Mouse (Mus musculus) heart, adult 2 months (tissue): ENCODE measurements at regions not wholly inside any gene's neighbourhood (a gene's known extent, or its start where the extent isn't known, plus 50 kb on each side); places are given as distances from the start of the nearest gene placed in this dataset.

Experiments used
- DNase-seq, 2 experiments: peaks; one replicate each; pipeline ENCODE4 v3.0.0; 2021
- H3K27ac ChIP-seq: fragments of 200-600 bp; 2 replicates; pipeline ENCODE4 v1.8.1; 2022
- H3K27me3 ChIP-seq: fragments of 200-500 bp; 2 replicates; pipeline ENCODE4 v1.6.1; 2012; ENCODE audit warnings: mild to moderate bottlenecking, low read length, inconsistent platforms, mixed read lengths; ENCODE audit not compliant: control insufficient read depth, insufficient read depth
- H3K36me3 ChIP-seq: fragments of 200-500 bp; 2 replicates; pipeline ENCODE4 v1.6.1; 2012; ENCODE audit warnings: low read length, inconsistent platforms; ENCODE audit not compliant: control insufficient read depth, insufficient read depth
- H3K4me1 ChIP-seq: fragments of 200-500 bp; 2 replicates; pipeline ENCODE4 v1.6.1; 2011; ENCODE audit warnings: low read length; ENCODE audit not compliant: control insufficient read depth, insufficient read depth
- H3K4me3 ChIP-seq: fragments of 200-600 bp; 2 replicates; pipeline ENCODE4 v1.8.1; 2022
- H3K79me2 ChIP-seq: fragments of 200-500 bp; replicated peaks from 2 replicates; pipeline ENCODE4 v1.6.1; 2012; ENCODE audit warnings: mild to moderate bottlenecking, inconsistent platforms, low read length, moderate library complexity, mixed read lengths; ENCODE audit not compliant: control insufficient read depth, insufficient read depth
- H3K9ac ChIP-seq: fragments of 200-500 bp; 2 replicates; pipeline ENCODE4 v1.6.1; 2012; ENCODE audit warnings: low read depth, mild to moderate bottlenecking, control low read depth, inconsistent platforms, low read length, mixed read lengths
- CTCF ChIP-seq: fragments of 200-600 bp; IDR thresholded peaks from 2 replicates; pipeline ENCODE4 v1.8.1; 2022; ENCODE audit warnings: antibody characterized with exemption, mild to moderate bottlenecking, moderate library complexity
- EP300 ChIP-seq: fragments of 200-500 bp; IDR thresholded peaks from 2 replicates; pipeline ENCODE4 v1.6.1; 2011; ENCODE audit warnings: low read depth, low read length, control low read depth; ENCODE audit not compliant: insufficient read depth
- POLR2A ChIP-seq: fragments of 200-500 bp; IDR thresholded peaks from 2 replicates; pipeline ENCODE4 v1.6.1; 2011; ENCODE audit warnings: mild to moderate bottlenecking, low read depth, low read length, control low read depth; ENCODE audit not compliant: insufficient read depth
- WGBS: fragments of 180-500 bp; shearing (Covaris S2); methylation state at CpG from one replicate; pipeline ENCODE4 v1.1.7; 2018; 5-methylcytosine and 5-hydroxymethylcytosine counted together
- intact Hi-C: fragments of 180-260 bp; cut with DNase I; formaldehyde crosslinking; loops from one replicate; pipeline ENCODE4 v1.15.1; 2025

DNA sequence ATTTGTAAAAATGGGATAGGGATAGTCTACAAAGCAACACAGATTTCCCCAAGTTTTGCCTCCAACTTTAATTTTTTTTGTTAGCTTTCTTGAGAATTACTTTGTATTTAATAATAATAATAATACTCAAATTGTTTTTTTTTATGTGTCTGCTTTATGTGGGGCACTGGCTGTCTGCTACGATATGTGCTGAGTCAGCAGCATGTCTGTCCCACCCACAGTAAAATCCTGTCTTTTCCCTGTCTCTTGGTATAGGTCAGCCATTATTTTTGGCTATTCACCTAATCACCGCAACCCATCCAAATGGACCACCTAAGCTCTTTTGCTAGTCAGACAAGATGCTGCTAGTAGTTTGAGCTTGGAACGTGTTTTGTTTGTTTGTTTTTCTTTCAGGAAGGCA is 473.0 kb downstream of the Hs3st4 start:
- DNase-seq = no peak
- 72% methylated on average over 3 of the region's 3 CpGs for WGBS
- intact Hi-C loops = no loop called here
- H3K4me1 ChIP-seq = no peaks in the 10 kb centered on the region
- H3K79me2 ChIP-seq = no peaks in the 10 kb centered on the region
- no peaks in the 10 kb centered on the region for H3K36me3 ChIP-seq
- H3K4me3 ChIP-seq = no peak overlapping the region
- TF ChIP-seq EP300 = no peak
- TF ChIP-seq CTCF = no peak
- TF ChIP-seq POLR2A = no peak
- no peak overlapping the region for H3K27ac ChIP-seq
- H3K27me3 ChIP-seq = no peaks in the 10 kb centered on the region
- no peak overlapping the region for H3K9ac ChIP-seq

DNA sequence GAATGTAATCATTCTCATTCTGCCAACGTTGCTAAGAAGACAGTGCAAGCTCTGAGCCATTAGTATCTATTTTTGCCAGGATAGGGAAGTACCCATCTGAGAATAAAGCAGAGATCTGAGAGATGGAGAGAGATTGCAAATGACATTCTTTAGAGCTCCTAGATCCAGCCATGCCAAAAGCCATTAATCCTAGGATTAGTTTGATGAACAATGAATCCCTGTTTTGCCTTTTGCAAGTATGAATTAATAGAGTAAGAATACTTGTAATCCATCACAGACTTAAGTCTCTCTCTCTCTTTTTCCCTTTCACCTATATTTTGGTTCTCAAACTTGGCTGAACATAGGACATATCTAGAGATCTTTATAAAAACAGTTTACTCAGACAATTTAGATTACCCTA is 504.7 kb downstream of the Hs3st4 start:
- no peak for TF ChIP-seq CTCF
- H3K79me2 ChIP-seq = no peaks in the 10 kb centered on the region
- WGBS = 36% methylated on average over 1 of the region's 1 CpGs

GRCm38 (mm10) chr7:124491109-124491793 is 508.6 kb downstream of the Hs3st4 start:
- Histone ChIP-seq H3K27ac (no peak overlapping the region), H3K79me2 (no peaks in the 10 kb centered on the region), H3K36me3 (no peaks in the 10 kb centered on the region), H3K9ac (no peak overlapping the region), H3K27me3 (no peaks in the 10 kb centered on the region), H3K4me1 (no peaks in the 10 kb centered on the region), H3K4me3 (no peak overlapping the region)
- WGBS = 49% methylated on average over 3 of the region's 3 CpGs
- TF ChIP-seq POLR2A (no peak), CTCF (no peak), EP300 (no peak)
- intact Hi-C loops = no loop called here
- DNase-seq = no peak

More for the DNA sequence above, 504.7 kb downstream of the Hs3st4 start:
- no peak for DNase-seq
- Histone ChIP-seq H3K27ac (no peak overlapping the region), H3K4me3 (no peak overlapping the region), H3K27me3 (no peaks in the 10 kb centered on the region), H3K36me3 (no peaks in the 10 kb centered on the region), H3K9ac (no peak overlapping the region), H3K4me1 (no peaks in the 10 kb centered on the region)
- intact Hi-C loops = no loop called here

DNA sequence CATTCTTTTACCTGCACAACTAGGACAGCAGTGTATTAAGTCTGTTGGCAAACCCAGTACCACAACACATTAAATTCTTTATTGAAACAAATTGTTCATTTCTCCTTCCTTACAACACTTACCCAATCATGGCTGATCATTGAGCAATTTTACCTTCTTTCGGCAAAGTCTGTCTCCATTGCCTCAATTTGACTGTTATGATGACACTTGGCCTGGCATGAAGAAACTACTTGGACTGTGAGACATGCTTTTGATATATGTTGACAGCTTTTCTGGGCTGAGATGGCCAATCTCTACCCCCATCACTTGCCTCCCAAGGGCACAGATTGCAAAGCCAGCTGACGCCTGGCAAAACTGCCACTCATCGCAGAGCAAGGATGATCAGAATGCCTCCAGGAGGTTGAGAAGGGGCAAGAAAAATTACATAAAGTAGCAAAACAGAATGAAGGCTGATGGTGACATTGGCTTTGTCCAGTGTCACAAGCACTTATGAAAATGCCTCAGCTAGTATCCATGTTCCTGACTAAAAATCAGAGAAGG is 509.3 kb downstream of the Hs3st4 start:
- no peak for TF ChIP-seq CTCF
- TF ChIP-seq EP300 = no peak
- no peak for TF ChIP-seq POLR2A
- Histone ChIP-seq H3K79me2 (no peaks in the 10 kb centered on the region), H3K36me3 (no peaks in the 10 kb centered on the region), H3K27ac (no peak overlapping the region), H3K27me3 (no peaks in the 10 kb centered on the region), H3K9ac (no peak overlapping the region), H3K4me1 (no peaks in the 10 kb centered on the region), H3K4me3 (no peak overlapping the region)
- no peak for DNase-seq
- 89% methylated on average over 3 of the region's 3 CpGs for WGBS
- intact Hi-C loops = no loop called here

DNA sequence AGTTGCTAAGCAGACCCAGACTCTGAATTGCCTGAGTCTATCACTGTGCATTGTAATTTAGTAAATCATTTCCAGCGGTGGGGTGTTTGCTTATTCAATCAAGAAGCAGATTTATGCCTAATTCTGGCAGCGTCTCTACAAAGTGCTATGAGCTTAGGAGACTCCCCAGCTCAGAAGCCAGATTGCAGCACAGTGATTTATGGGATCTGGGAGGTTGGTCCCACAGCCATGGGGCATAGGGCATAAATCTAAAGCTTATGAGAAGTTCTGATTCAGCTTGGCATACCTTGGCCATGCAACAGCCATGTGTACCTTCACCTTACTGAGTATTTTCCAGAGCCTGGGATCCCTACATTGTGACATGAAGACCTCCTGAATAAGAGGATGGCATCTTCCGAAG is 518.0 kb downstream of the Hs3st4 start:
- DNase-seq = no peak
- H3K27me3 ChIP-seq = no peaks in the 10 kb centered on the region
- intact Hi-C loops = no loop called here
- 63% methylated on average over 3 of the region's 3 CpGs for WGBS
- no peak overlapping the region for H3K27ac ChIP-seq
- H3K4me3 ChIP-seq = no peak overlapping the region
- H3K79me2 ChIP-seq = no peaks in the 10 kb centered on the region
- H3K4me1 ChIP-seq = no peaks in the 10 kb centered on the region
- no peak overlapping the region for H3K9ac ChIP-seq
- no peaks in the 10 kb centered on the region for H3K36me3 ChIP-seq
- TF ChIP-seq POLR2A (no peak), CTCF (no peak), EP300 (no peak)

- intact Hi-C loops = no loop called here
- DNase-seq = no peak
- TF ChIP-seq CTCF = no peak
- TF ChIP-seq POLR2A = no peak
- no peak for TF ChIP-seq EP300
- no peaks in the 10 kb centered on the region for H3K79me2 ChIP-seq
- no peak overlapping the region for H3K27ac ChIP-seq
- no peaks in the 10 kb centered on the region for H3K27me3 ChIP-seq
- no peak overlapping the region for H3K9ac ChIP-seq
- H3K4me1 ChIP-seq = no peaks in the 10 kb centered on the region
- H3K36me3 ChIP-seq = no peaks in the 10 kb centered on the region
- H3K4me3 ChIP-seq = no peak overlapping the region
- 87% methylated on average over 5 of the region's 5 CpGs for WGBS
Measured at GRCm38 (mm10) chr7:124502760-124503159, 520.1 kb downstream of the Hs3st4 start.
